Mouse (Mus musculus) cerebellum, adult 2 months (tissue): Measurements from ENCODE around the gene Gramd2.

ENCODE experiments used
- CTCF ChIP-seq: fragments of 200-500 bp; IDR thresholded peaks from 2 replicates; pipeline ENCODE4 v1.5.1; 2011; ENCODE audit warnings: low read depth, mild to moderate bottlenecking, control low read depth, low read length, moderate library complexity, borderline replicate concordance; ENCODE audit not compliant: insufficient read depth
- POLR2A ChIP-seq: fragments of 200-500 bp; IDR thresholded peaks from 2 replicates; pipeline ENCODE4 v1.6.1; 2011; ENCODE audit warnings: low read length, control low read depth, borderline replicate concordance; ENCODE audit not compliant: insufficient read depth

DNA sequence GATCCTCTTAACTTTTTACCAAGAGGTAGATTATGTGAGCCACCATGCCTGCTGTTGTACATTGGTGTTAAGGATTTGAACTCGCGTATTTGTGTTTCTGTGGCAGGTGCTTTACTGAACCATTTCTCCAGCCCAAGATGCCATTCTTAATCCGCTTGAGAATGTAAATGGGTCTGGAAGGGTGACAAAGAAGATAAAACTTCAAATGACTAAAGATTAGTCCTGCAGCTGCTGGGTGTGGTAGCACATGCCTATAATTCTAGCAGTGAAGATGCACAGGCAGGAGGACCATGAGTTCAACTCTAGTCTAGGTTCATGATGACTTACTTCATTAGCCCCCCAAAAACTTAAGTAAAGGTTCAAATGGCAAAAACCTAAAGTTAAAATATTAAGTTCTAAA is 64.0 kb downstream of the Gramd2 start:
- TF ChIP-seq CTCF = no peak
- TF ChIP-seq POLR2A = no peak
